Mouse (Mus musculus): ENCODE results near the gene Fbxl14.
"Not testable (repeated sequence)": the region's sequence is repeated elsewhere in the genome, so short reads cannot be mapped to it uniquely, and the experiment has no call there.

DNA sequence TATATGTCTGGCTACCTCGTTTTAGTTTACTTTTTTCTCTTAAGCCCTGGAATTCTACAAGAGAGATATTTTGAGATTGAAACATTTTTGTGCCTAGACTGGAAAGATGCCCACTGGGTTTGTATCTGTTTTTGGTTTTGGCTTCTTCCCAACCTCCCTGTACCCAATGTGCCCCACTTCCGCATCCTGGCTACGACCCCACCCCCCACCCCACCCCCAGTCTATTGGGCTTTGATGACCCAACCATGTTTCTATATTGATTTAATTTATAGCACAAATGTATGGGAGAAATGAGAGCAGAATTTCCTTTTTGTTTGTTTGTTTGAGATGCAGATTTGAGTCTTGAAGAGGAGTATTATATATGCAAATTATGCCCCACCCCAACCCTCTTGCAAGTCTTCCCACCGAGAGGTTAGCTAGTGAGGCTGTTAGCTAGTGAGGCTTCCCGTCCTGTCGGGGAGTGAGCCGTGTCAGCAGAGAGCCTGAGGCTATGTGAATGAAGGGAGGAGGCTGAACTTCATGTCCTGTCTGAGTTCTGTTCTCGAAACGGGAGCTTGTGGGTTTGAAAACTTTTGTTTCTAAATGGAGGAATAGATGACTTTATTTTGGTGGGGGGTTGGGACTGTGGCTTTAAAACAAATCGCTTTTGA lies 2.4 kb downstream of the Fbxl14 start:
- TF ChIP-seq CTCF (conservative IDR thresholded peaks at IDR 0.05; ENCODE audit: low read length); NANOG (IDR thresholded peaks at IDR 0.05; ENCODE audit: borderline replicate concordance, low read length): not testable (repeated sequence)
